In genomic region chr5:104052956-104053355, GRCm38 (mm10) we compare ENCODE assay signal across 9 mouse cellular contexts. TPM values are rescaled to one million over a fixed set of nuclear protein-coding genes. Genes with fewer than 3 reads are reported as not detected.
DNase-seq lines count a peak whose midpoint lies in the region; ATAC-seq and TF ChIP-seq lines count a peak whose summit lies in the region.
"Had no signal": no experiment of that assay in that cellular context is flagged by ENCODE, and none has a peak within 500 bp of the region (broad histone marks: within the 10 kb centered on the region; RNA-seq: fewer than 3 reads in every experiment).

No protein-coding gene starts in this region.

- no peaks in the 10 kb centered on the region for H3K9me3 ChIP-seq in forebrain, postnatal 0 days (ENCODE audit: low read length)
- H3K9me3 ChIP-seq in forebrain, embryonic 15.5 days, result no peaks in the 10 kb centered on the region

- no peak overlapping the region for H3K27ac ChIP-seq in forebrain, postnatal 0 days (ENCODE audit: low read depth, low read length)
- no peak overlapping the region for H3K27ac ChIP-seq in forebrain, embryonic 15.5 days (replicated peaks)

- no peak overlapping the region for H3K4me2 ChIP-seq in forebrain, postnatal 0 days (ENCODE audit: low read depth)
- no peak overlapping the region for H3K4me2 ChIP-seq in forebrain, embryonic 15.5 days (replicated peaks)

- no peaks in the 10 kb centered on the region for H3K27me3 ChIP-seq in forebrain, postnatal 0 days (ENCODE audit: insufficient read depth, low read length)
- H3K27me3 ChIP-seq in forebrain, embryonic 15.5 days, result no peaks in the 10 kb centered on the region

- intact Hi-C loops in left cerebral cortex, postnatal 4 days (cut with DNase I), result no loop called here

- peaks cover 5% of the 10 kb centered on the region; the same call in 1 of the 2 replicates for H3K4me1 ChIP-seq in forebrain, postnatal 0 days (ENCODE audit: insufficient read depth)
- H3K4me1 ChIP-seq in forebrain, embryonic 15.5 days, result peaks cover 5% of the 10 kb centered on the region

- H3K9ac ChIP-seq in forebrain, postnatal 0 days, result no peak overlapping the region
- no peak overlapping the region for H3K9ac ChIP-seq in forebrain, embryonic 15.5 days (replicated peaks)

- WGBS in forebrain, postnatal 0 days, result 61% methylated on average over 8 of the region's 8 CpGs
- 60% methylated on average over 8 of the region's 8 CpGs for whole genome bisulfite sequencing in forebrain, embryonic 15.5 days

- no peak; the same call in 1 of the 2 replicates for ATAC-seq in forebrain, postnatal 0 days
- ATAC-seq in forebrain, embryonic 15.5 days (replicated peaks), result no peak
- ATAC-seq in common myeloid progenitor, adult 5-6 weeks (replicated peaks; ENCODE audit: low read depth, poor library complexity, severe bottlenecking), result peak; percentile 70

- TF ChIP-seq CTCF in forebrain, postnatal 0 days (IDR thresholded peaks at IDR 0.05; ENCODE audit: low read depth), result peak; percentile 46

- H3K4me3 ChIP-seq in forebrain, postnatal 0 days (ENCODE audit: low read depth, low read length), result no peak overlapping the region
- H3K4me3 ChIP-seq in forebrain, embryonic 15.5 days, result no peak overlapping the region

- peaks cover 13% of the 10 kb centered on the region; the same call in 1 of the 2 replicates for H3K36me3 ChIP-seq in forebrain, postnatal 0 days (ENCODE audit: insufficient read depth)
- H3K36me3 ChIP-seq in forebrain, embryonic 15.5 days, result peaks cover 18% of the 10 kb centered on the region

- DNase-seq in forebrain, postnatal 0 days, result no peak
- peak; percentile 58 to 60 for DNase-seq in B cell, adult 2 months
- peak; percentile 59 for DNase-seq in lung, postnatal 10 days
- DNase-seq in left cerebral cortex, postnatal 4 days, result no peak
- no peak for DNase-seq in cerebellum, adult 9-10 months
- DNase-seq in kidney, postnatal 25 days, result no peak

RNA-seq across cellular contexts. Expression of gene Nudt9, which starts 6.8 kb away (rescaled TPM):
- 50.3 and 55.3 TPM in 2 replicates for total RNA-seq in forebrain, postnatal 0 days (2014; rRNA removed)
- polyA plus RNA-seq in forebrain, postnatal 0 days (2015; fragmentation: Nextera tagmentation; extraction: Ambion mirVana), result 72.4 and 73.8 TPM in 2 replicates
- polyA plus RNA-seq in forebrain, embryonic 15.5 days (2015; fragmentation: Nextera tagmentation; extraction: Ambion mirVana), result 56.6 and 61.3 TPM in 2 replicates
- total RNA-seq in common myeloid progenitor, adult 5-6 weeks (2017), result 62.6 and 65.2 TPM in 2 replicates
- 10 to 100 TPM; 43.9 to 46.7 TPM for total RNA-seq in left cerebral cortex, postnatal 4 days (2021)

RNA-seq across cellular contexts. Expression of gene Gm17660, which starts 24.5 kb away (rescaled TPM):
- not detected in 2 replicates for total RNA-seq in forebrain, postnatal 0 days (2014; rRNA removed)
- 0.52 and 1.1 TPM in 2 replicates for polyA plus RNA-seq in forebrain, postnatal 0 days (2015; fragmentation: Nextera tagmentation; extraction: Ambion mirVana)
- 0.47 TPM in 1 of 2 replicates, not detected in the other for polyA plus RNA-seq in forebrain, embryonic 15.5 days (2015; fragmentation: Nextera tagmentation; extraction: Ambion mirVana)
- total RNA-seq in common myeloid progenitor, adult 5-6 weeks (2017), result not detected in 2 replicates
- total RNA-seq in left cerebral cortex, postnatal 4 days (2021), result not detected
- polyA plus RNA-seq: heart, embryonic 16.5 days had no signal

RNA-seq across cellular contexts. Expression of gene Hsd17b11, which starts 31.2 kb away (rescaled TPM):
- total RNA-seq in forebrain, postnatal 0 days (2014; rRNA removed), result 10.9 and 15.8 TPM in 2 replicates
- polyA plus RNA-seq in forebrain, postnatal 0 days (2015; fragmentation: Nextera tagmentation; extraction: Ambion mirVana), result 3.2 and 4.6 TPM in 2 replicates
- polyA plus RNA-seq in forebrain, embryonic 15.5 days (2015; fragmentation: Nextera tagmentation; extraction: Ambion mirVana), result 1.1 and 1.8 TPM in 2 replicates
- total RNA-seq in common myeloid progenitor, adult 5-6 weeks (2017), result 40.1 and 54.7 TPM in 2 replicates
- 10 to 100 TPM; 20.2 to 22.6 TPM for total RNA-seq in left cerebral cortex, postnatal 4 days (2021)

Comparison
In these comparisons a context has a peak if more than half of its experiments do, and no peak if none do; other contexts are left out.
1. DNase-seq: peak in B cell, adult 2 months (2 of 2) and lung, postnatal 10 days (single experiment); none in forebrain, postnatal 0 days (single experiment), left cerebral cortex, postnatal 4 days (single experiment), cerebellum, adult 9-10 months (single experiment) and kidney, postnatal 25 days (0 of 2).